Mouse (Mus musculus): ENCODE data around the gene Olfr273.
"Not testable (repeated sequence)": the region's sequence is repeated elsewhere in the genome, so short reads cannot be mapped to it uniquely, and the experiment has no call there.

The Olfr273 gene

DNA sequence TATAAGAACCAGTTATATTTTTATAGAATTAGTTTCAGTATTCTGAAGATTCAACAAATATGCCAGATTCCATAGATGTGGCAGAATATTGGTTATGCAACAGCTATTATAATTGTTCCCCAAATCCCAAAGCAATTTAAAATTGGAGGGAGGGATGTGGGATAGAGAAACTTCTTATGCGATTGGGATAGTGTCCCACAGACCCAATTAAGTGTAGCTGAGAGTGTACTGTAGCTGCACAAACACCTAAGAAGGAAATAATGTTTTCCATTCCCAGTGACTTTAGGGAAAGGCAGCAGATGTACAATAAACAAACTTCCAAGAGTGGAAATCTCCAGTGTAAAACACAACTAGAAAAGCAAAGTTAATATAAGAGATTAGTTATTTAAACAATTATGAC lies at the start of gene Olfr273:
TSS of gene Olfr273 (minus strand) at position 101 of the 400 bp plus-strand sequence.
- DNase-seq = no peak

GRCm38 (mm10) chr4:52864156-52864555 lies 5.1 kb upstream of the Olfr273 start:
- no peak for DNase-seq

DNA sequence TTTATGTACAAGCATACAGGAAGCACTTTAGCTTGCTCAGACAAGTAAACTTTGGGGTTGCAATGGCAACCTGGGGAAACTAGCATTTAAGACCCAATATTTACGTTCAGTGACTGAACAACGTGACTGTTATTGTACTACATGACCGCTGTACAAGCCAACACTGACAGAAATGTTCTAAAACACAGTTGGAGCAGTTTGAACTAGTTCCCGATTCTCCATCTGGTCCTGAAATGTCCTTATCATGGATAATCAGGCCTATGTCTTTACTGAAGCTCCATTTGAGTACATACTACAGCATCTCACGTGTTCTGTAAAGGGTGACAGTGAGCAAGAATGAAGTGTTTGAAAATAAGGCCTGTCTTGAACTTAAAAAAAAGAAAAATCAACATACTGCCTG lies 9.4 kb downstream of the Olfr273 start:
- DNase-seq = no peak

GRCm38 (mm10) chr4:52849039-52849635 lies 9.9 kb downstream of the Olfr273 start:
- peak; percentile 76 for DNase-seq

DNA sequence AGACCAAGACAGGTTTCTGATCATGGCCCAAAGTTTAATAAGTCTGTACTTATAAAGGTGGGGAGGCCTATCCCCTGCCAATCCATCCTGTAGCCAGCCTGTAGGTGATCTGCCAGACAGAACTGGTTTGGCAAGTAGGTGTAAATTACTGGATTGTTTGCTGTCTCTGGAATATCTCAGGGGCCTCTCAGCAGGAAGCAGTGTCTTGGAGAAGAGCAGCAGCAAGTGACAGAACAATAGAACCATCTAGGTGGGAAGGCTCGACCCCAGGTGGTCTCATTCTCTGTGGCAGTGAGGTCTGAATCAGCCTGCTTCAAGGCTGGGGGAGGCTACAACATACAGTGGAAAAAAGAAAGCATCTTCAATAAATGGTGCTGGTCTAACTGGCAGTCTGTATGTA lies 13.6 kb downstream of the Olfr273 start:
- not testable (repeated sequence) for DNase-seq

DNA sequence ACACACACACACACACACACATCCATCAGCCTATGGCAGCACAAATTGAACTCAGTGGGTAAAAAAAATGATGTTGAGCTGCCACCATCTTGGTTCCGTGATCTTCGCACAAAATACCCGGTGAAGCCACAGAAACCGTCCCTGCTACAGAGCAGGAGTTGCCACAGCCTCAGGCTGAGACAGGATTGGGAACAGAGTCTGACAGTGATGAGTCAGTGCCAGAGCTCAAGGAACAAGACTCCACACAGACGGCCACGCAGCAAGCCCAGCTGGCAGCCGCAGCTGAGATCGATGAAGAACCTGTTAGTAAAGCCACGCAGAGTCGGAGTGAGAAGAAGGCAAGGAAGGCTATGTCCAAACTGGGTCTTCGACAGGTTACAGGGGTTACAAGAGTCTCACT lies 37.7 kb downstream of the Olfr273 start:
- peak; percentile 67 for DNase-seq

GRCm38 (mm10) chr4:52814304-52814703 lies 44.7 kb downstream of the Olfr273 start, which contains the start of gene Olfr275:
Gene Olfr275, plus strand, starts transcription at chr4:52814604.
- DNase-seq = peak; percentile 54

GRCm38 (mm10) chr4:52811871-52812270 lies 47.2 kb downstream of the Olfr273 start:
- no peak for DNase-seq

All from heart, adult 11 months (tissue).